Mouse (Mus musculus): ENCODE data around the gene Lyzl4.
"Not testable (repeated sequence)": the region's sequence is repeated elsewhere in the genome, so short reads cannot be mapped to it uniquely, and the experiment has no call there.

Lyzl4 gene

GRCm38 (mm10) chr9:121599551-121599950 lies 42.3 kb downstream of the Lyzl4 start:
- DNase-seq = no peak

GRCm38 (mm10) chr9:121598106-121598505 lies 43.8 kb downstream of the Lyzl4 start:
- no peak for DNase-seq

GRCm38 (mm10) chr9:121594771-121595170 lies 47.1 kb downstream of the Lyzl4 start:
- DNase-seq = no peak

GRCm38 (mm10) chr9:121593768-121594167 lies 48.1 kb downstream of the Lyzl4 start:
- DNase-seq = not testable (repeated sequence)

- peak; percentile 7 for DNase-seq
Measured at GRCm38 (mm10) chr9:121592948-121593550, 48.8 kb downstream of the Lyzl4 start.

- no peak for DNase-seq
Measured at GRCm38 (mm10) chr9:121589533-121589932, 52.4 kb downstream of the Lyzl4 start.

- no peak for DNase-seq
Measured at GRCm38 (mm10) chr9:121574380-121574779, 67.5 kb downstream of the Lyzl4 start.

GRCm38 (mm10) chr9:121568451-121568850 lies 73.4 kb downstream of the Lyzl4 start:
- DNase-seq = no peak

- no peak for DNase-seq
Measured at GRCm38 (mm10) chr9:121566387-121566786, 75.5 kb downstream of the Lyzl4 start.

GRCm38 (mm10) chr9:121563276-121563675 lies 78.6 kb downstream of the Lyzl4 start:
- no peak for DNase-seq

- DNase-seq = no peak
Measured at GRCm38 (mm10) chr9:121560515-121560914, 81.4 kb downstream of the Lyzl4 start.

- DNase-seq = no peak
Measured at GRCm38 (mm10) chr9:121558167-121558566, 83.7 kb downstream of the Lyzl4 start.

- DNase-seq = no peak
Measured at GRCm38 (mm10) chr9:121556913-121557312, 85.0 kb downstream of the Lyzl4 start.

- DNase-seq = no peak
Measured at GRCm38 (mm10) chr9:121555395-121556000, 86.4 kb downstream of the Lyzl4 start.

- no peak for DNase-seq
Measured at GRCm38 (mm10) chr9:121553643-121554042, 88.3 kb downstream of the Lyzl4 start.

GRCm38 (mm10) chr9:121550327-121550771 lies 91.5 kb downstream of the Lyzl4 start:
- DNase-seq = no peak

- no peak for DNase-seq
Measured at GRCm38 (mm10) chr9:121549444-121549843, 92.5 kb downstream of the Lyzl4 start.

GRCm38 (mm10) chr9:121549010-121549409 lies 92.9 kb downstream of the Lyzl4 start:
- DNase-seq = no peak

- no peak for DNase-seq
Measured at GRCm38 (mm10) chr9:121547431-121547830, 94.5 kb downstream of the Lyzl4 start.

- no peak for DNase-seq
Measured at GRCm38 (mm10) chr9:121541530-121541929, 100.4 kb downstream of the Lyzl4 start.

GRCm38 (mm10) chr9:121532626-121533025 lies 109.3 kb downstream of the Lyzl4 start:
- no peak for DNase-seq

GRCm38 (mm10) chr9:121528605-121529357 lies 113.1 kb downstream of the Lyzl4 start:
- DNase-seq = no peak

All from cerebellum, adult 8-10 months (tissue).